Mouse (Mus musculus) liver, embryonic 16.5 days (tissue): Measurements from ENCODE around the gene Iqca. TPM values are rescaled to one million over a fixed set of nuclear protein-coding genes. Genes with fewer than 3 reads are reported as not detected.

Source experiments
- ATAC-seq: fragments of 200-750 bp; cut with Nextera tagmentation; 2 replicates; pipeline ENCODE4 v1.8.0; 2017; ENCODE audit warnings: low read depth, mild to moderate bottlenecking, moderate number of reproducible peaks, moderate library complexity
- H3K27ac ChIP-seq: fragments of 300-500 bp; sonication (generic); 2 replicates; pipeline ENCODE4 v1.5.1; 2014; ENCODE audit warnings: mild to moderate bottlenecking, low read length
- H3K27me3 ChIP-seq: fragments of 300-500 bp; sonication (generic); 2 replicates; pipeline ENCODE4 v1.6.1; 2014; ENCODE audit warnings: low read depth, low read length, mixed read lengths; ENCODE audit not compliant: control insufficient read depth, insufficient read depth
- H3K36me3 ChIP-seq: fragments of 300-500 bp; sonication (generic); 2 replicates; pipeline ENCODE4 v1.6.1; 2014; ENCODE audit warnings: mild to moderate bottlenecking; ENCODE audit not compliant: control insufficient read depth, insufficient read depth
- H3K4me1 ChIP-seq: fragments of 300-500 bp; sonication (generic); 2 replicates; pipeline ENCODE4 v1.6.1; 2014; ENCODE audit warnings: low read depth, low read length, mixed read lengths; ENCODE audit not compliant: control insufficient read depth
- H3K4me2 ChIP-seq: fragments of 300-500 bp; sonication (generic); 2 replicates; pipeline ENCODE4 v1.6.1; 2014; ENCODE audit warnings: low read depth, low read length, mixed read lengths
- H3K4me3 ChIP-seq: fragments of 300-500 bp; sonication (generic); 2 replicates; pipeline ENCODE4 v1.5.1; 2014; ENCODE audit warnings: low read depth, mild to moderate bottlenecking, low read length
- H3K9ac ChIP-seq: fragments of 300-500 bp; sonication (generic); 2 replicates; pipeline ENCODE4 v1.6.1; 2014; ENCODE audit warnings: low read depth, low read length
- H3K9me3 ChIP-seq: fragments of 300-500 bp; sonication (generic); replicated peaks from 2 replicates; pipeline ENCODE4 v1.6.1; 2016; ENCODE audit warnings: low read length; ENCODE audit not compliant: control insufficient read depth
- WGBS: fragments of 180-500 bp; shearing (Covaris S2); extraction: QIAGEN DNeasy Blood & Tissue Kit; methylation state at CpG from one replicate; pipeline ENCODE4 v1.1.7; 2014; ENCODE audit not compliant: insufficient replicate concordance; 5-methylcytosine and 5-hydroxymethylcytosine counted together
- polyA plus RNA-seq: library from polyadenylated mRNA; unstranded; fragments of >200 nt; fragmentation: Nextera tagmentation; extraction: Ambion mirVana; gene quantifications from 2 replicates; pipeline ENCODE4 v1.2.1, GENCODE M21; 2015

The Iqca gene
- polyA plus RNA-seq, 1 experiment from 2014 or later = 0.37 TPM

- Histone ChIP-seq H3K36me3 (no peaks in the 10 kb centered on the region), H3K4me1 (no peaks in the 10 kb centered on the region), H3K4me3 (no peak overlapping the region), H3K27ac (no peak overlapping the region), H3K9me3 (no peaks in the 10 kb centered on the region), H3K4me2 (no peak overlapping the region), H3K9ac (no peak overlapping the region), H3K27me3 (no peaks in the 10 kb centered on the region; the same call in 1 of the 2 replicates)
- no peak for ATAC-seq
- WGBS = 56% methylated on average over 6 of the region's 6 CpGs
These were observed 8.4 kb upstream of the Iqca start for GRCm38 (mm10) chr1:90161623-90162022.

GRCm38 (mm10) chr1:90159927-90160326 is 6.7 kb upstream of the Iqca start:
- no peak for ATAC-seq
- H3K36me3 ChIP-seq = no peaks in the 10 kb centered on the region
- H3K9me3 ChIP-seq = no peaks in the 10 kb centered on the region
- no peak overlapping the region for H3K27ac ChIP-seq
- no peak overlapping the region for H3K4me2 ChIP-seq
- no peaks in the 10 kb centered on the region for H3K27me3 ChIP-seq
- H3K4me1 ChIP-seq = no peaks in the 10 kb centered on the region
- H3K9ac ChIP-seq = no peak overlapping the region
- WGBS = 30% methylated on average over 13 of the region's 13 CpGs
- H3K4me3 ChIP-seq = no peak overlapping the region

DNA sequence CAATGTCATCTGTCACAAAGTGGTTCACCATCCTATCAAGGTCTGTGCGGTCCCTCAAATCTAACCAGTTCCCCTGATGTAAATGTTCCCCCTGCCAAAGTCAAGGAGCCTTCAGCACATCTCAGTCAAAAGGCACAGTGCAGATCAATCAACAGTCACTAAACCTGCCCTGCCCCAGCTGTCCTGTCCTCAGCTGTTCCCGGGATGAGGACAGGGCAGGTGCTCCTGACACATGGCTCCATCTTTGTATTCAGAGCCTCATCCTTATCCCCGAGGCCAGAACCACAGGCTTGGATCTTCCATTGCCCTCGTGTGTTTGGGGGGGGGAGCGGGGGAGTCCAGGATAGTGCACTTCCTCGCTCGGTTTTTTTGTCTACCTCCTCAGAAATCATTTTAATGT is 3.4 kb upstream of the Iqca start:
- H3K27ac ChIP-seq = no peak overlapping the region
- no peaks in the 10 kb centered on the region for H3K4me1 ChIP-seq
- no peaks in the 10 kb centered on the region for H3K9me3 ChIP-seq
- H3K27me3 ChIP-seq = peaks cover 7% of the 10 kb centered on the region
- no peak for ATAC-seq
- H3K4me3 ChIP-seq = no peak overlapping the region
- no peak overlapping the region for H3K4me2 ChIP-seq
- 52% methylated on average over 7 of the region's 7 CpGs for WGBS
- H3K9ac ChIP-seq = no peak overlapping the region
- H3K36me3 ChIP-seq = no peaks in the 10 kb centered on the region

DNA sequence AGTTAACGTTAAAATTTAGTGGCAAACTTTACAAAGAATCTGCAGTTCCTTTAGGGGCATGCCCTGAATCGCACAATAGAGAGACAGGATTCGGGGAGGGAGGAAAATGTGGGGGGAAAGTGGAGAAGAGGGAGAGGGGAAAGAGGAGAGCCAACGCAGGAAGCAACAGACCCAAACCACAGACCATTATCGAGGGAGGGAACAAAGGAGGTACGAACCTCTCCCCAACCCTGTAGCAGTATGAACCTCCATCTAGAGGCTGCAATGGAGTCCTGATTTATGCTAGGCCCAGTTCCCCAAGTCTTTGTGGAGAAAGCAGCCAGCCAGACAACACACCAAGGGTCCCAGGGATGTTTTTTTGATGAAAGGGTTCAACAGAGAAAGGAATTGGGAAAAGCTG is 586 bp upstream of the Iqca start:
- no peaks in the 10 kb centered on the region for H3K4me1 ChIP-seq
- no peaks in the 10 kb centered on the region for H3K36me3 ChIP-seq
- H3K9ac ChIP-seq = no peak overlapping the region
- H3K27me3 ChIP-seq = peaks cover 7% of the 10 kb centered on the region
- H3K9me3 ChIP-seq = no peaks in the 10 kb centered on the region
- no peak overlapping the region for H3K27ac ChIP-seq
- H3K4me2 ChIP-seq = no peak overlapping the region
- H3K4me3 ChIP-seq = no peak overlapping the region
- no peak for ATAC-seq
- WGBS = 5% methylated on average over 6 of the region's 6 CpGs

DNA sequence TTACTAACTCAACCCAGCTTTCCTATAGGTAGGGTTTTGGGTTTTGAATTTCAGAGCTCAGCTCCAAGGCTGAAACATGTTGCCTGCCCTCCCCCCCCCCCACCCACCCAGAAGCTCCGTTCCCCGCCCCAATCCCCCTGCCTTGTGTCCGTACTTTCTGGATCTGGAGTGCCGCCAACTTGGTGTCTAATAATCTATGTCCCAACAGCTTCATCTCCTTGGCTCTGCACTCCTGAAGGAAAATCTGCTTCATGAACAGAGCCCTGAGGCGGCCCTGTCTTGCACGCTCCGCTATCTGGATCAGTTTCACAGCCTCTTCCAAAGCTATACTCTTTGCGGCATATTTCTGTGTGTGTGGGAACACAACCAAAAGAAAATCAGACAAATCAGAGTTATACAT is 13.5 kb downstream of the Iqca start:
- 78% methylated on average over 8 of the region's 8 CpGs for WGBS
- ATAC-seq = no peak

GRCm38 (mm10) chr1:90132402-90132801 is 20.8 kb downstream of the Iqca start:
- no peak for ATAC-seq
- 75% methylated on average over 11 of the region's 11 CpGs for WGBS
- Histone ChIP-seq H3K4me1 (no peaks in the 10 kb centered on the region), H3K4me3 (no peak overlapping the region), H3K36me3 (no peaks in the 10 kb centered on the region), H3K27ac (no peak overlapping the region), H3K4me2 (no peak overlapping the region), H3K9ac (no peak overlapping the region), H3K9me3 (no peaks in the 10 kb centered on the region), H3K27me3 (no peaks in the 10 kb centered on the region)

More for the DNA sequence above, 13.5 kb downstream of the Iqca start:
- Histone ChIP-seq H3K4me2 (no peak overlapping the region), H3K4me1 (no peaks in the 10 kb centered on the region), H3K4me3 (no peak overlapping the region), H3K9ac (no peak overlapping the region), H3K27me3 (no peaks in the 10 kb centered on the region), H3K9me3 (no peaks in the 10 kb centered on the region), H3K27ac (no peak overlapping the region), H3K36me3 (no peaks in the 10 kb centered on the region)

DNA sequence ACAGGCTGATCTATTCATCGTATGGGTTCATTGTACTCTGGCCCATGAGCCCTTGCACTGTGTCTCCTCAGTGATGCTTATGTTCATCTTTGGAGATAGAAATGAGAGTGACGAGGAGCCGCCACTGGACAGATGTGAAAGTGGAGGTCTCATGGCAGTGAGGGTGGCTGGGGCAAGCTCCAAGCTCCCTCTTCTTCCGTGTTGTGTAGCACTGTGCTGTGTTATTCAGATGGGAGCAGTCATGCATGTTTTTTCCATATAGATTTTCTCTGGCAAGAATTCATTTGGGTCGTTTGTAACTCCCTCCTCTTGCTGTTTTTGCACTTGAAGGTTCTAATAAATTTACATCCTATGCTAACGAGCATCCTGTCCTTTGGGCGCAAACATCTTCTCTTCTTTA is 21.2 kb downstream of the Iqca start:
- no peak overlapping the region for H3K4me3 ChIP-seq
- no peak overlapping the region for H3K4me2 ChIP-seq
- no peaks in the 10 kb centered on the region for H3K36me3 ChIP-seq
- no peak overlapping the region for H3K27ac ChIP-seq
- ATAC-seq = no peak
- H3K27me3 ChIP-seq = no peaks in the 10 kb centered on the region
- H3K9ac ChIP-seq = no peak overlapping the region
- 59% methylated on average over 7 of the region's 7 CpGs for WGBS
- no peaks in the 10 kb centered on the region for H3K9me3 ChIP-seq
- no peaks in the 10 kb centered on the region for H3K4me1 ChIP-seq

DNA sequence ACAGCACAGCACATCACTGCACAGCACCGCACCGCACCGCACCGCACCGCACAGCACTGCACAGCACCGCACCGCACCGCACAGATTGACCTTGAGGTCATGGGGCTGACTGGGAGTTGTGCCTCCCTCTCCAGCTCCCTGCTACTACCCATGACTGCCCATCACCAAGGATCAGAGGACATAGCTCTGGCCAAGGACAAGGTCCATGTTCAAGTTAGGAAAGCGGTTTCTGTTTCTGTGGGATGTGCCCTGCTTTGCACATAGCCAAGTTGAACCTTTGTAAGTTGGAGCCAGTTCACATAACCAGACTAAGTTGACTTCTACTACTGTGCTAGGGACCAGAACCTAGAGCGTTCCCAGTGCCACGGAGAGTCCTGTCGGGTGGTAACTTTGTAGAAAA is 28.6 kb downstream of the Iqca start:
- Histone ChIP-seq H3K4me3 (no peak overlapping the region), H3K4me2 (no peak overlapping the region), H3K27me3 (no peaks in the 10 kb centered on the region), H3K9me3 (no peaks in the 10 kb centered on the region), H3K36me3 (no peaks in the 10 kb centered on the region), H3K4me1 (no peaks in the 10 kb centered on the region), H3K27ac (no peak overlapping the region), H3K9ac (no peak overlapping the region)
- no peak for ATAC-seq
- WGBS = 84% methylated on average over 12 of the region's 12 CpGs

DNA sequence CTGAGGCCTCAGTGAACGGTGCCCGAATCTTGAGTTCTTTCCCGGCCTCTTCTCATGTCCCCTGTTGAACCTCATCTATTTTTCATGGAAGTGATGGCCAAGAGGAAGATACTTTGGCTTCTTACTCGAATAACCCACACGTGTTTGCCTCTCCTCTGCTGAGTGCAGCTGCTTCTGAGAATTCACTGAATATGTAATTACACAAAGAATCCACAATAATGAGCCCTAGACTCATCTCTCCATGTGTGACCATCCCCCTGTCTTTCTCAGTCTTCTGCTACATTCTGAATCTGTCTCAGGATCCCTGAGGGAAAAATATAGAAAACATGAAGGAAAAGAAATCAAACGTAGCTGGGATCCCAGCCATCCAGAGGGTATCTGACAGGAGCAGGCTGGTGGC is 32.5 kb downstream of the Iqca start:
- Histone ChIP-seq H3K27ac (no peak overlapping the region), H3K4me2 (no peak overlapping the region), H3K36me3 (no peaks in the 10 kb centered on the region), H3K27me3 (no peaks in the 10 kb centered on the region), H3K4me1 (no peaks in the 10 kb centered on the region), H3K9me3 (no peaks in the 10 kb centered on the region), H3K9ac (no peak overlapping the region), H3K4me3 (no peak overlapping the region)
- no peak for ATAC-seq
- WGBS = 62% methylated on average over 6 of the region's 6 CpGs

GRCm38 (mm10) chr1:90119214-90119613 is 34.0 kb downstream of the Iqca start:
- 69% methylated on average over 12 of the region's 12 CpGs for WGBS
- no peaks in the 10 kb centered on the region for H3K27me3 ChIP-seq
- no peak overlapping the region for H3K4me2 ChIP-seq
- no peak overlapping the region for H3K27ac ChIP-seq
- H3K9ac ChIP-seq = no peak overlapping the region
- H3K9me3 ChIP-seq = no peaks in the 10 kb centered on the region
- no peaks in the 10 kb centered on the region for H3K4me1 ChIP-seq
- no peak overlapping the region for H3K4me3 ChIP-seq
- no peaks in the 10 kb centered on the region for H3K36me3 ChIP-seq
- no peak for ATAC-seq
